Mouse (Mus musculus) midbrain, embryonic 15.5 days (tissue): ENCODE measurements around the gene Cdh4. TPM values are rescaled to one million over a fixed set of nuclear protein-coding genes. Genes with fewer than 3 reads are reported as not detected.
A peak's percentile ranks its signal among the peaks of the same experiment; 100 is the strongest.

Experiments
- ATAC-seq: fragments of 200-750 bp; cut with Nextera tagmentation; replicated peaks from 2 replicates; pipeline ENCODE4 v1.8.0; 2017; ENCODE audit warnings: moderate TSS enrichment
- H3K27ac ChIP-seq: fragments of 300-500 bp; sonication (generic); 2 replicates; pipeline ENCODE4 v1.5.1; 2015; ENCODE audit warnings: mild to moderate bottlenecking, inconsistent platforms
- H3K27me3 ChIP-seq: fragments of 300-500 bp; sonication (generic); replicated peaks from 2 replicates; pipeline ENCODE4 v1.6.1; 2015; ENCODE audit warnings: inconsistent platforms
- H3K36me3 ChIP-seq: fragments of 300-500 bp; sonication (generic); replicated peaks from 2 replicates; pipeline ENCODE4 v1.6.1; 2015; ENCODE audit warnings: inconsistent platforms
- H3K4me1 ChIP-seq: fragments of 300-500 bp; sonication (generic); 2 replicates; pipeline ENCODE4 v1.6.1; 2015; ENCODE audit warnings: inconsistent platforms
- H3K4me2 ChIP-seq: fragments of 300-500 bp; sonication (generic); 2 replicates; pipeline ENCODE4 v1.6.1; 2015; ENCODE audit warnings: inconsistent platforms, mild to moderate bottlenecking, moderate library complexity
- H3K4me3 ChIP-seq: fragments of 300-500 bp; sonication (generic); 2 replicates; pipeline ENCODE4 v1.5.1; 2015; ENCODE audit warnings: mild to moderate bottlenecking, inconsistent platforms
- H3K9ac ChIP-seq: fragments of 300-500 bp; sonication (generic); 2 replicates; pipeline ENCODE4 v1.6.1; 2015; ENCODE audit warnings: mild to moderate bottlenecking, inconsistent platforms
- H3K9me3 ChIP-seq: fragments of 300-500 bp; sonication (generic); 2 replicates; pipeline ENCODE4 v1.6.1; 2016; ENCODE audit warnings: inconsistent platforms
- WGBS: fragments of 180-500 bp; shearing (Covaris S2); methylation state at CpG from one replicate; pipeline ENCODE4 v1.1.7; 2015; ENCODE audit warnings: mixed read lengths; 5-methylcytosine and 5-hydroxymethylcytosine counted together
- polyA plus RNA-seq: library from polyadenylated mRNA; unstranded; fragments of >200 nt; fragmentation: Nextera tagmentation; extraction: Ambion mirVana; gene quantifications from 2 replicates; pipeline ENCODE4 v1.2.1, GENCODE M21; 2015

The Cdh4 gene
- polyA plus RNA-seq, 1 experiment from 2014 or later, result 63.9 TPM

DNA sequence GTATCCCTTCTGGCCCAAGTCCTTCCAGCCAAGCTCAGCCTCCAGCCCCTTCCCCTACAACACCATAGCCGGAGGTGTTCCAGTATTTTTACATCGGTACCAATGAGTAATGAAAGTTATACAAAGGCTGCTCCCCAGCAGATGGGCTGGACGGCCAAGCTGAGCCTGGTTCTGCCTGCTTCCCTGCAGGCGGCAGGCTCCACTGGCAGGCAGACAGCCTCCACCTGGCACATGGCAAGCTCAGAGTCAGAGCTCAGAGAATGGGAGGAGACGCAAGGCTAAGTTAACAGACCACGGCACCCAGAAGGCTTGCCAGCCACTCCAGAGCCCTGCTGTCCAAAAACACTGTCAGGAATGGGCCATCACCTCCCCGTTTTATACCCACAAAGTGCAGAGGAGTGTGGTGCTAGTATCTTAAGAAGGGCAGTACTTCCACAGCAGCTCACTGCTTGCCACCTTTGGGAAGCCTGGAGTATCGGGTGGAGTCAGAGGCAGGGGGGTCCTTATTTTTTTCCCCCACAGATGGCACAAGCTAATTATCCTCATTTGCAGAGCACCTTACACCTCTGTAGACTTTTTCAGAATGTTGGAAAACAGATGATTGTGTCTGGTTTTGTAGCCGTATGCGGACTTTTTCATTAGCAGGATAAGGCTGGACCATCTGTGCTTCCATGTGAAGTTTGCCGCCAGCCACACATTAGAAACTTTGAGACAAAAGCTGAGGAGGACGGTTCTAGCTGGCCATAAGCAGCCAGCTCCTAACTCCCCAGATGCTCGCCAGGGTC is 320.5 kb downstream of the Cdh4 start:
- no peaks in the 10 kb centered on the region for H3K36me3 ChIP-seq
- H3K4me2 ChIP-seq, result no peak overlapping the region
- H3K9ac ChIP-seq, result no peak overlapping the region
- H3K27me3 ChIP-seq, result no peaks in the 10 kb centered on the region
- 62% methylated on average over 13 of the region's 13 CpGs for WGBS
- no peaks in the 10 kb centered on the region for H3K9me3 ChIP-seq
- H3K27ac ChIP-seq, result no peak overlapping the region
- peaks cover 36% of the 10 kb centered on the region for H3K4me1 ChIP-seq
- H3K4me3 ChIP-seq, result no peak overlapping the region
- ATAC-seq, result no peak; the same call in 1 of the 2 replicates

DNA sequence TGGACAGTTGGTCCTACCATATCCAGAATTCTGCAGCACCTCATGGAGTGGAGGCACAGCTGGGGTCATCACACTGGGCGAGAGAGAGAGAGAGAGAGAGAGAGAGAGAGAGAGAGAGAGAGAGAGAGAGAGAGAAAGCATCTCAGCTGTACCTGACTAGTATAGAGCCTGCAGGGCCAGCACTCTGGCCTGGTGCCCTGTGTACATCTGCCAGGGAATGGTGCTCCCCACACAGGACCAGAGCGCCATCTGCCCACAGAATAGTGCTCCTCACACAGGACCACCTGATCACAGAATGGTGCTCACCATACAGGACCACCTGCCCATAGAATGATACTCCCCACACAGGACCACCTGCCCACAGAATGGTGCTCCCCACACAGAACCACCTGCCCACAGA is 322.2 kb downstream of the Cdh4 start:
- no peak overlapping the region for H3K27ac ChIP-seq
- ATAC-seq, result no peak
- no peaks in the 10 kb centered on the region for H3K27me3 ChIP-seq
- H3K36me3 ChIP-seq, result no peaks in the 10 kb centered on the region
- no peaks in the 10 kb centered on the region for H3K9me3 ChIP-seq
- 87% methylated on average over 2 of the region's 2 CpGs for WGBS
- H3K4me2 ChIP-seq, result no peak overlapping the region
- no peak overlapping the region for H3K4me3 ChIP-seq
- H3K9ac ChIP-seq, result no peak overlapping the region
- peaks cover 51% of the 10 kb centered on the region for H3K4me1 ChIP-seq

DNA sequence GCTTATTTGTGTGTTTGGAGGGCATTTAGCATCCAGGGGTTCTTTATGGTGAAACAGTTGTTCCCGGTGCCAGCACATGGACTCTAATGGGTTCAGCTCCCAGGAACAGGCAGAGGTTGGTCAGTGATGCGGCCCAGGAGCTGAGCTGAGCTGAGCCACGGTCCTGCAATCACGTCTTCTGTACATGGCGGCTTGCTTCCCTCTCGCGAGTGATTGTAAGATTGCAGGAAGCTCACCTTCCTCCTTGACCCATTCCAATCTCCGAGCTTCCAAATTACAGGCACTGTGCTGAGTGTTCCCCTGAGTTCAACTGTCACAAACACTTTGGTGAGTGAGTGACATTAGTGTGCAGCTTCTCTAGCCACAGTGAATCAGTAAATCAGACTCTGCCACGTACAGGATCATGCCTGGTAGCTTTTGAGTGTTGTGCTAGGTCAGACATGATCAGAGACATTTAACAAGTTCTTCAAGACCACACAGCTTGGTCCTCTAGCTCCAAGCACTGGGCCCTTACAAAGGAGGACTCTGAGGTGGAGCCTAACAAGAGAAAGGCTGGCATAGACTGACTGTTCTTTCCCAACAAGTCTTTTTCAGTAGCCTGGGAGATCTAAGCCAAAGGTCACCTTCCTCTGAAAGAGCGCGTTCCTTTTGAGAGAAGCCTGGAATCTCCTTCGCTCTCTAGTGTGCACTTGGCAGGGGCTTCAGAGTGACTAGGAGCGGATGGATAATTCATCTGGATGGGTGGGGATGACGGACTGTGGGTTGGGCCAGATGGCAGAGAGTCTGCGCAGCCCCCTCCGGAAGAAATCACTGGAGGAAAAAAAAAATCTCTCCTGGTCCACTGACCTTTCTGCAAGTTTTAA is 324.7 kb downstream of the Cdh4 start:
- Histone ChIP-seq H3K27me3 (no peaks in the 10 kb centered on the region), H3K9ac (no peak overlapping the region), H3K9me3 (no peaks in the 10 kb centered on the region), H3K4me1 (peaks cover 41% of the 10 kb centered on the region), H3K27ac (no peak overlapping the region), H3K4me3 (no peak overlapping the region), H3K36me3 (no peaks in the 10 kb centered on the region), H3K4me2 (no peak overlapping the region; the same call in 1 of the 2 replicates)
- WGBS, result 15% methylated on average over 16 of the region's 16 CpGs
- 0 out of 2 replicates have a peak, but pooled peaks have one; percentile 29 for ATAC-seq

DNA sequence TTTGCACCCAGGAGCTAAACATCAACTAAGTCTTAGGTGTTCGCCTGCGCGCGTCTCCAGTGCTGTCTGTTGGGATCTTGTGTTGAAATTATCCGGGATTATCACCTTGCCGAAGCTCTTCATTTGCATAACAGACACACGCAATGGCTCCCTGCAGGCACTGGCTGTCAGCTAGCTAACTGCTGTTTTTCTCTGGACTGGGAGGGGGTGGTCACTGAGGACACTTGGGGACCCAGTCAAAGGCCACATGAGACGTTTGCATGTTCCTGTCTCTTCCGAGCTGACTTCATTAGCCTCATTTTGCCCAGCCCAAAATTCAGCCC is 325.3 kb downstream of the Cdh4 start:
- ATAC-seq, result no peak
- no peak overlapping the region for H3K9ac ChIP-seq
- 6% methylated on average over 9 of the region's 9 CpGs for WGBS
- no peaks in the 10 kb centered on the region for H3K9me3 ChIP-seq
- no peak overlapping the region for H3K27ac ChIP-seq
- H3K27me3 ChIP-seq, result no peaks in the 10 kb centered on the region
- no peak overlapping the region for H3K4me3 ChIP-seq
- peaks cover 37% of the 10 kb centered on the region for H3K4me1 ChIP-seq
- H3K4me2 ChIP-seq, result no peak overlapping the region; the same call in 1 of the 2 replicates
- no peaks in the 10 kb centered on the region for H3K36me3 ChIP-seq

DNA sequence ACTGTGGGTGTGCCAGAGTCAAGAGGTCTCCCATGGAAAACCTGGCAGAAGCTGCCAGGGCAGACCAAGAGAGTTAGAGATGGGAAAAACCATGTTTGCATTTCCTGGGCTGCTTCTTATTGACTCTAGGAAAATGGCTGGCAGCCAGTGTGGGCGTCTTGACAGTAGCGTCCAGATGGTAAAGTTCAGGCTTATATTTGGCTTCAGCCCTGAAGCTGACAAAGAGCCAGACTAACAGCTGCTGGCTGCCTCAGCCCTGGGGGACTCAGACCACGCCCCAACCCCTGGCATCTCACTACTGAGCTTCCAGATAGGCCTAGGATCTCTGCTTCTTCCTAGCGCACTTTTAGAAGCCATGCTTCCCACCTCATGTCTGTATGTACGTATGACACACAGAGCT is 326.9 kb downstream of the Cdh4 start:
- no peak for ATAC-seq
- no peak overlapping the region for H3K4me3 ChIP-seq
- 0 out of 2 replicates have a peak, but pooled peaks cover 2% of the 10 kb centered on the region for H3K27me3 ChIP-seq
- H3K4me1 ChIP-seq, result peaks cover 33% of the 10 kb centered on the region
- 77% methylated on average over 5 of the region's 5 CpGs for WGBS
- H3K27ac ChIP-seq, result no peak overlapping the region
- H3K4me2 ChIP-seq, result no peak overlapping the region
- H3K9me3 ChIP-seq, result no peaks in the 10 kb centered on the region
- H3K9ac ChIP-seq, result no peak overlapping the region
- H3K36me3 ChIP-seq, result no peaks in the 10 kb centered on the region

DNA sequence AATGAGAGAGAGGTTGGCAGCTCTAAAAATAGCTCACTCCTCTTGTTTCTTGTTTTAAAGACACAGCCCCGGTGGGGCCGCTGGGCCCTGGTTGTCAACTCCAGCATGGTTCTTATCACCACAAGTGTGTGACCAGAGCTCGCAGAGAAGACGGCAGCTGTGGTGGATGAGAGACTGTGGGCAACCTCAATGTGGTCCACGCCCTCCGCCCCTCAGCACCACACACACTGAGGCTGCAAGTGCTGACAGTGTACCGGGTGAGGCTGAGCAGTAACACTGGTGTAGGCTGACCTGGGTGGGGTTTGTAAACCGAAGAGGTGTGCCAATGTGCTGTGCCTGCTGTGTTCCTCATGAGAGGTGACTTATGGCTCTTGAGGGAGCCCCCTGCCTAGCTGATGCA is 327.7 kb downstream of the Cdh4 start:
- WGBS, result 82% methylated on average over 8 of the region's 8 CpGs
- ATAC-seq, result no peak
- Histone ChIP-seq H3K9me3 (no peaks in the 10 kb centered on the region), H3K4me1 (peaks cover 33% of the 10 kb centered on the region), H3K4me3 (no peak overlapping the region), H3K27ac (no peak overlapping the region), H3K36me3 (no peaks in the 10 kb centered on the region), H3K9ac (no peak overlapping the region), H3K4me2 (no peak overlapping the region), H3K27me3 (0 out of 2 replicates have a peak, but pooled peaks cover 2% of the 10 kb centered on the region)

DNA sequence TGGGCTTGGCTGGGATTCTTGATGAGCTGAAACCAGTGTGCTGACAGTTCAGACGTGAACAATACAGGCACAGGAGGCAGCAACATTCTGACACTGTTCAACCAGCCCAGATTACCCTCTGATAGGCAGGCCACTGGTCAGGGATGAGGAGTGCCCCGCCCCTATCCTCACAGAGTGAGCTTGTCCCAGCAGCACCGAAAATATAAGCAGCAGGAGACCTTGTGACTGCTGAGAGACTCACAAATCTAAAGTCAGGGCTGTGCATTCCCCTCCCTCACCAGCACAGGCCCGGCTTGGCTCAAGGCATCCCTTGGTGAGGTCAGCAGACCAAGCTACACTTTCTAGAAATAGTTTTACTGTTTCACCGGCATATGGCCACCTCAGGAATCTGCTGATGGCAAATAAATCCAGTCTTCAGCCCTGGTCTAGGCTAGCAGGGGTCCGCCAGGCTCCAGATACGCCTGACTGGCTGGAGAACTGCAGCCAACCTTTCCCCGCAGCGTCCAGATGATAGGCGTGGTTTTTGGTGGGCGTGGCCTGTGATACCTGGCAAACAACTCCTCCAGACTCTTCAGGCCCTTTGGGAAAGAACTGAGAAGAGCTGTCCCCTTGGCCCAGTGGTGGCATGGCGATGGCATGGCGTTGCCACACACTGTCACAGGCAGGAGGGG is 332.3 kb downstream of the Cdh4 start:
- WGBS, result 14% methylated on average over 13 of the region's 13 CpGs
- 0 out of 2 replicates have a peak, but pooled peaks cover 1% of the 10 kb centered on the region for H3K4me1 ChIP-seq
- H3K4me2 ChIP-seq, result no peak overlapping the region
- H3K9me3 ChIP-seq, result no peaks in the 10 kb centered on the region
- H3K27me3 ChIP-seq, result 0 out of 2 replicates have a peak, but pooled peaks cover 2% of the 10 kb centered on the region
- no peak overlapping the region for H3K4me3 ChIP-seq
- no peaks in the 10 kb centered on the region for H3K36me3 ChIP-seq
- no peak; the same call in 1 of the 2 replicates for ATAC-seq
- no peak overlapping the region for H3K27ac ChIP-seq
- no peak overlapping the region for H3K9ac ChIP-seq

DNA sequence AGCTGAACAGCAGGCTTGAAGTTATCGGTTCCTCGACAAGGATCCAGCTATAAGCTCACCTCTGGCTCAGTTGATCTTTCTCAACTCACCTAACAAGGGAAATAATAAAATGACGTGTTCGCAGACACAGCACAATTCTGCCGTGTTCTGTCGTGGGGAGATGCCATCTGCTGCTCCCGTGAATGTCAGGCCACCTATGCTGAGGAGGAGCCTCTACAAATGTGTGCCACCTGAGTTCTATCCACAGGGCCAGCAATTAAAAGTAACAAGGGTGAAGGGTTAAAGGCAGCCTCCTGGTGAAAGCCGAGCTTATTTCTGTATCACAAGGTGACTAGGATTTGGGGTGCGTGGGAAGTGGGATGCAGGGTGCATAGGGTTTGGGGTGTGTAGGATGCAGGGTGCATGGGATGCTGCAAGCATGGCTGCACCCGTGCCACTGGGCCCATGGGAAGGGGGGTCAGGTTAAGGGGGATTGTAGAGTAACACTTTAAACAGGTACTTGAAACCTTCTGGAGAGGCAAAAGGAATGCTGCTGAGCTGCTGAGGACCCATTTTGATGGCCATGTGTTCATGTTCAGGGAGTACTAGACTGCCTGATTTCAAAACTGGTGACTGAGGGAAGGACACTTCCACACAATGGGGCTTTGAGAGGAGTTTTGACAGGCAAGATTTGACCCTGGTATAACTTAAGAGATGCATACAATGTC is 333.9 kb downstream of the Cdh4 start:
- Histone ChIP-seq H3K36me3 (no peaks in the 10 kb centered on the region), H3K27me3 (0 out of 2 replicates have a peak, but pooled peaks cover 2% of the 10 kb centered on the region), H3K9ac (no peak overlapping the region), H3K4me1 (no peaks in the 10 kb centered on the region), H3K4me2 (no peak overlapping the region), H3K4me3 (no peak overlapping the region), H3K9me3 (no peaks in the 10 kb centered on the region), H3K27ac (no peak overlapping the region)
- WGBS, result 86% methylated on average over 10 of the region's 10 CpGs
- ATAC-seq, result no peak

DNA sequence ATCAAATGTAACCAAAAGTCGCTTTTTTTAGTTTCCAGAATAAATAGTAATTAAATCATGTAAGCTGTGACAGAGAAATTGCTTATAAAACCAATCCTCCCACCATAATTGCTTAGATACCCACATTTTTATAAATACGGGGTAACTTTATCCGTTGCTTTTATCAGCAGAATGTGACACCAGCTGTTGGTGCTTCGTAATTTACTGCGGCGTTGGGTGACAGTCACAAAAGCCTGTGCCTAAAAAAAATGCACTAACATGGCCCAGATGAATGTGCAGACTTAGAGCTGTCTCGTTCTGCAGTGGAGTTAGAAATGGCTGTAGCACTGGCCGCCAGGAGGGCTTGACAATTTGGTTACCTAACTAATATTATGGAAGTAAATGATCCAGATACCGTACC is 337.0 kb downstream of the Cdh4 start:
- Histone ChIP-seq H3K4me1 (no peaks in the 10 kb centered on the region), H3K9me3 (no peaks in the 10 kb centered on the region), H3K36me3 (no peaks in the 10 kb centered on the region), H3K4me2 (no peak overlapping the region), H3K9ac (no peak overlapping the region), H3K27me3 (no peaks in the 10 kb centered on the region), H3K4me3 (no peak overlapping the region), H3K27ac (no peak overlapping the region)
- ATAC-seq, result no peak
- 75% methylated on average over 9 of the region's 9 CpGs for WGBS

DNA sequence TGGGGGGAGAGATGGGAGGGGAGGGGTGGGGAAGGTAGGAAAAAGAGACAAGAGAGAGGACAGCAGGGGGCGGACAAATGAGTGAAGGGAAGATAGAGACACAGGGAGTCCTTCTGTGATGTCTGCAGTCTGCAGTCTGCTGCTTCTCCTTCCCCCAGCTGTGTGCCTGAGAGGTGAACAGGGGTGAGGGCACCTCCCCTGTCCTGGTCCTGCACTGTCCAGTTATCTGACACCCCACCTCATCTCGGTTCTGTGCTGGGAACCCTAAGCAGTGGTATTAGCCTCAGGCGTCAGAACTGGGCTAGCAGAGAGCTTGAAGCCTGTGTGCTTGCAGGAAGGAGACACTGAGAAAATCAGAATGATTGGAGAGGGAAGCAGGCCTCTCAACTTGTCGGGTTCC is 338.7 kb downstream of the Cdh4 start:
- H3K4me3 ChIP-seq, result no peak overlapping the region
- no peak overlapping the region for H3K9ac ChIP-seq
- H3K4me1 ChIP-seq, result no peaks in the 10 kb centered on the region
- no peaks in the 10 kb centered on the region for H3K9me3 ChIP-seq
- H3K4me2 ChIP-seq, result no peak overlapping the region
- H3K27me3 ChIP-seq, result no peaks in the 10 kb centered on the region
- H3K27ac ChIP-seq, result no peak overlapping the region
- WGBS, result 48% methylated on average over 4 of the region's 4 CpGs
- no peaks in the 10 kb centered on the region for H3K36me3 ChIP-seq
- ATAC-seq, result 0 out of 2 replicates have a peak, but pooled peaks have one; percentile 30

DNA sequence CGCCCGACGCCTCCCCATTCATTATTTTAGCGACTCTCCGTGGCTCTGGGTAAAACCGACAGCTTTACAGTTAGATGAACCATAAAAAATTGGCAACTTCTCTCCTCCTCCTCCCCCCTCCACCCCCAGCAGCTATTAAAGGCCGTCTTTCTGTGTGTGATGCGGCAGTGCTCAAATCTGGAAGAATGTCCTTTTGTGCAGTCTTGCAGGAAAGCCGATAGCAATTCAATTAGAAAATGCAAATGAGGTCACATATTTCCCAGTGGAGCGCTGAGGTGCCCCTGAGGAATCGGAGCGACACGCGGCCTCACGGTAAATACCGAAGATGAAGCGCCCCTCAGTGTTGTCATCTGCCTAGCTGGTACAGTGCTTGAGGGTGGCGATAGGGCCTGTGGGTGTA is 345.0 kb downstream of the Cdh4 start:
- no peaks in the 10 kb centered on the region for H3K9me3 ChIP-seq
- no peaks in the 10 kb centered on the region for H3K36me3 ChIP-seq
- ATAC-seq, result peak; percentile 44
- H3K4me3 ChIP-seq, result no peak overlapping the region
- H3K27ac ChIP-seq, result peak overlapping the region; percentile 35
- H3K27me3 ChIP-seq, result no peaks in the 10 kb centered on the region
- H3K4me1 ChIP-seq, result peaks cover 18% of the 10 kb centered on the region
- WGBS, result 10% methylated on average over 18 of the region's 18 CpGs
- no peak overlapping the region for H3K9ac ChIP-seq
- peak overlapping the region; percentile 9; the same call in 1 of the 2 replicates for H3K4me2 ChIP-seq
